Mouse (Mus musculus) limb, embryonic 11.5 days (tissue): ENCODE results near the gene Pcca. TPM values are rescaled to one million over a fixed set of nuclear protein-coding genes. Genes with fewer than 3 reads are reported as not detected.

ENCODE experiments used
- ATAC-seq: fragments of 200-750 bp; cut with Nextera tagmentation; 2 replicates; pipeline ENCODE4 v1.8.0; 2017; ENCODE audit warnings: low read depth; ENCODE audit not compliant: insufficient number of reproducible peaks, low FRiP score, low TSS enrichment
- DNase-seq: peaks from one replicate; pipeline ENCODE4 v3.0.0-alpha.2; 2015; ENCODE audit warnings: low spot score
- H3K27ac ChIP-seq: fragments of 300-500 bp; sonication (generic); replicated peaks from 2 replicates; pipeline ENCODE4 v1.5.1; 2014; ENCODE audit warnings: low read depth, mild to moderate bottlenecking, low read length
- H3K27me3 ChIP-seq: fragments of 300-500 bp; sonication (generic); 2 replicates; pipeline ENCODE4 v1.6.1; 2014; ENCODE audit warnings: mild to moderate bottlenecking, low read length, mixed read lengths; ENCODE audit not compliant: control insufficient read depth, insufficient read depth
- H3K36me3 ChIP-seq: fragments of 300-500 bp; sonication (generic); 2 replicates; pipeline ENCODE4 v1.6.1; 2014; ENCODE audit warnings: mild to moderate bottlenecking, low read length, moderate library complexity, mixed read lengths; ENCODE audit not compliant: control insufficient read depth, insufficient read depth
- H3K4me1 ChIP-seq: fragments of 300-500 bp; sonication (generic); 2 replicates; pipeline ENCODE4 v1.6.1; 2014; ENCODE audit warnings: low read length, mixed read lengths; ENCODE audit not compliant: control insufficient read depth, insufficient read depth
- H3K4me2 ChIP-seq: fragments of 300-500 bp; sonication (generic); 2 replicates; pipeline ENCODE4 v1.6.1; 2014; ENCODE audit warnings: low read depth, mild to moderate bottlenecking, moderate library complexity; ENCODE audit not compliant: severe bottlenecking
- H3K4me3 ChIP-seq: fragments of 300-500 bp; sonication (generic); 2 replicates; pipeline ENCODE4 v1.5.1; 2014; ENCODE audit warnings: low read depth, low read length
- H3K9ac ChIP-seq: fragments of 300-500 bp; sonication (generic); 2 replicates; pipeline ENCODE4 v1.6.1; 2014; ENCODE audit warnings: mild to moderate bottlenecking, low read length
- H3K9me3 ChIP-seq: fragments of 300-500 bp; sonication (generic); 2 replicates; pipeline ENCODE4 v1.6.1; 2016; ENCODE audit warnings: low read length; ENCODE audit not compliant: control insufficient read depth
- WGBS: fragments of 180-500 bp; shearing (Covaris S2); extraction: QIAGEN DNeasy Blood & Tissue Kit; methylation state at CpG from one replicate; pipeline ENCODE4 v1.1.7; 2014; 5-methylcytosine and 5-hydroxymethylcytosine counted together
- polyA plus RNA-seq: library from polyadenylated mRNA; unstranded; fragments of >200 nt; fragmentation: Nextera tagmentation; extraction: Ambion mirVana; gene quantifications from 2 replicates; pipeline ENCODE4 v1.2.1, GENCODE M21; 2014

The Pcca gene
- polyA plus RNA-seq, 1 experiment from 2014 or later: 36.4 TPM

DNA sequence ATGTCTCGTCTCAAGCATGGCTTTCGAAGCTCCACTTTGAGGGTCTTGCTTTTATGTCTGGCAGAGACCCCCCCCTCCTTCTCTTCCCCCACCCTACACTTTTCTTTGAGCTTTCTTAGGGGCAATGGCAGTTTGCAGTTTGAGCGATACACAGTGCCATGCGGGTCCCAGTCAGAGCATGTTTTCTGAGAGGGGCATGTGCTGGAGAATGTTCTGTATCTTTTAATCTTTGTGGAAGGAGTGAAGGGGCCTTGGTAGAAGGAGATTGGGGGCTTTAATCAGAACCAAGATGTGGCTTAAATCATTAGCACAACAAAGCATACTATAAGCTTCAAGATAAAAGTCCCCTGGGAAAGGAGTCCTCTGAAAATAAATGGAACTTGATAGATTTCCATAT lies 349.3 kb downstream of the Pcca start:
- Histone ChIP-seq H3K9ac (no peak overlapping the region), H3K4me1 (peaks cover 11% of the 10 kb centered on the region), H3K4me3 (no peak overlapping the region), H3K4me2 (no peak overlapping the region), H3K9me3 (no peaks in the 10 kb centered on the region), H3K27me3 (no peaks in the 10 kb centered on the region), H3K36me3 (no peaks in the 10 kb centered on the region), H3K27ac (no peak overlapping the region)
- WGBS: 47% methylated on average over 4 of the region's 4 CpGs
- ATAC-seq (no peak), DNase-seq (no peak)

DNA sequence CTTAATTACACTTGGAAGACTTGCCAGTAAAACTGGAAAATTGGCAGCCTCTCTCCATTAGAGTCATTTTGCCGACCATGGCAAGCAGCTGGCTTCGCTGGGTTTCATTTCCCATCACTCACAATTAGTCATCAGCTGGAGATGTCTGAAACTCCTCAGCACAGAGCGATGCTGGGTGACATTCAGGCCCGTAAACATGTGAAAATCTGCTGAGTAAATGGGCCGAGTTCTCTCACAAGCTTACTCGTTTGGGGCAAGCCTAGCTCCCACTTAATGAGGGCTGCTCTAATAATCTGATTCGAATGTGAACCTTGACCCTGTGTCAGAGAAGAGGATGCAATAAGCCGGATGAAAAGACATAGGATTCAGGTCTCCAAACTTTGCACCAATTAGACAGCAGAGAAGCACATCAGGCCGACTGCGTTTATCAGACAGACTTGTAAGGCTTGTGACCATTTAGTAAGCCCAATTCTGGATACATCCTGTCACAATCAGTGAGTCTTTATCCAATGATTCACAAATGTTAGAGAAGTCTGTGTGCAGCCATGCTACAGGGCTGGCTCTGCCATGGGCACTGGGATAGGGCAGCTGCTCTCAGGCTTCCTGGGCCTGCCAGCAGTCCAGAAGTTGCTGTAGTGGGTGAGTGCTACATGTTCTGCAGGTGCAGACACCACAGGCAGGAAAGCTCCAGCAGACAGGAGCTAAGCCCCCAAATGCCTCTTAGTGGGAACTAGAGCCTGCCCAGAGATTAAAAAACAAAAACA lies 349.9 kb downstream of the Pcca start:
- no peaks in the 10 kb centered on the region for H3K9me3 ChIP-seq
- H3K36me3 ChIP-seq: no peaks in the 10 kb centered on the region
- no peak overlapping the region for H3K9ac ChIP-seq
- no peaks in the 10 kb centered on the region for H3K27me3 ChIP-seq
- H3K27ac ChIP-seq: no peak overlapping the region
- DNase-seq (no peak), ATAC-seq (no peak)
- H3K4me2 ChIP-seq: no peak overlapping the region
- no peak overlapping the region for H3K4me3 ChIP-seq
- WGBS: 18% methylated on average over 10 of the region's 10 CpGs
- H3K4me1 ChIP-seq: peaks cover 11% of the 10 kb centered on the region

DNA sequence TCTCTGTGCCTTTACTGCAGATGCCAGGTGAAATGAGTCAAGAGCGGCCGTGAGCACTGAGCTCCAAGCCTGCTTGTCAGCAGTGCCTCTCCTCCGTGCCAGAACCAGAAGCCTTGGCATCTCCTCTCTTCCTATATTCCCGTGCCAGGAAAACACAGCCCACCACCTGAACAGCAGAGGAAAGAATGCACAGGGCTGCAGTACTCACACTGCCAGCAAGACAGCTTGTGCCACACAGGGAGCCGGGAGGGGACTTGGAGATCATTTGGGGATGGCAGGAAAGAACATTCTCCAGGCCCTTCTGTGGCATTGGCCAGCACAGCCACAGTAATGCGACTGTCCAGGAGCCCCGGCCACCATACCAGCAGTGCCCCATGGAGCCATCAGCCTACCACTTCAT lies 351.8 kb downstream of the Pcca start:
- Histone ChIP-seq H3K4me1 (peaks cover 11% of the 10 kb centered on the region), H3K27me3 (no peaks in the 10 kb centered on the region), H3K4me3 (no peak overlapping the region), H3K9ac (no peak overlapping the region), H3K36me3 (no peaks in the 10 kb centered on the region), H3K4me2 (no peak overlapping the region), H3K9me3 (no peaks in the 10 kb centered on the region), H3K27ac (no peak overlapping the region)
- 93% methylated on average over 7 of the region's 7 CpGs for WGBS
- ATAC-seq: no peak
- DNase-seq: no peak

DNA sequence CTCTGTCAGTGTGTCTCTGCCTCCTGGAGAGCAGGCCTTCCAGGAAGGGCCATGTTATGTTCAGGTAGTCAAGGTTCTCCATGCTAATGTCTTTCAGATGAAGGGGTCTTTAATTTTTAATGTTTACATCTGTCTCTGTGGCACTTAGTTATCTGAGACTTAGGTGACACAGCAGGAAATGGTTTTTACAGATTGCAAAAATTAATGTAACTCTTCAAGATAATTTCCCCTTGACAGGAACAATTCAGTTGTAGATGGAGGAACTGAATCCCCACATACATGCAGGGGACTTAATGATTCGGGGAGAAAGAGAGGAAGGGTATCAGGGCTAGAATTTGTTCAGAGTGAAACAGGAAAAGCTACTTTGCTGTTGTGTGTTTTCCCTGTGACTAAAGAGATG lies 353.2 kb downstream of the Pcca start:
- H3K4me2 ChIP-seq: no peak overlapping the region
- 94% methylated on average over 1 of the region's 1 CpGs for WGBS

DNA sequence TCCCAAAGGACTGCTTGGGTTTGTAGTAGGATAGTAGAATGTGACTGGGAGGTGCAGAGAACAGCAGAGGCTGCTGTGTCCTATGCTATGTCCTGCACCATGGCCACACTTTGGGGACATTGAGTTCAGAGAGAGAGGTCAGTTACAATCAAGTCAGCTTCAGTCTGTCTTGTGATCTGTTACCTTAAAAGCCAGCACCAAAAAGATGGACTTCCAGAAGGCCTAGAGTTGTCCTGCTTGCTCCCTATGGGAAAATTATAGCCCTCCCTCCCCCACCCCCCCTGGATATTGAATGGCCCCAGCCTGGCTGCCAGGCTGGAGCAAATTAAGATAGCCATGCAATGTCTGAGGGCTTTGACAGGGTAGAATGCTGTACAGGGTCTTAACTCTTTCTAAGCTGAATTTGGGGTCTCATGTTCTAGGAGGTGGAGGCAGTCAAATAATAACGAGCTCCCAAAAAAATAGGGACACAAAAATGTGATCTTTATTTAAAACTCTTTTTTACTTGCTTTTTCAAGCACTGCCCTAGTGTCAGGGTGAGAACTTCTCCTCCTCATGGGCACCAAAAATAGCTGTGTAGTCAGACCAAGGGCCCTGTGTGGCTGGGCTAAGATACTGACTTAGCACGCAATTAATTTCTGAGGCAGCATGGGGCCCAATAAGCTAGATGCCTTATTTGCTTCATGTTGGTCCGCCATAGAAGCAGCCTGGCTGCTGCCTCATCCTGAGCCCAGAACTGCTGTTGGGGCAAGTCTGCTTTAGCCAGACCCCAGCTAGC lies 353.8 kb downstream of the Pcca start:
- Histone ChIP-seq H3K27me3 (no peaks in the 10 kb centered on the region), H3K4me3 (no peak overlapping the region), H3K27ac (no peak overlapping the region), H3K36me3 (no peaks in the 10 kb centered on the region), H3K4me2 (no peak overlapping the region), H3K4me1 (peaks cover 9% of the 10 kb centered on the region), H3K9me3 (no peaks in the 10 kb centered on the region), H3K9ac (no peak overlapping the region)
- 64% methylated on average over 3 of the region's 3 CpGs for WGBS
- DNase-seq (no peak), ATAC-seq (no peak)

More for the DNA sequence above, 353.2 kb downstream of the Pcca start:
- H3K9me3 ChIP-seq: no peaks in the 10 kb centered on the region
- no peak for ATAC-seq
- DNase-seq: no peak
- no peak overlapping the region for H3K27ac ChIP-seq
- no peak overlapping the region for H3K9ac ChIP-seq
- H3K27me3 ChIP-seq: no peaks in the 10 kb centered on the region
- no peaks in the 10 kb centered on the region for H3K36me3 ChIP-seq
- no peak overlapping the region for H3K4me3 ChIP-seq
- H3K4me1 ChIP-seq: peaks cover 11% of the 10 kb centered on the region

DNA sequence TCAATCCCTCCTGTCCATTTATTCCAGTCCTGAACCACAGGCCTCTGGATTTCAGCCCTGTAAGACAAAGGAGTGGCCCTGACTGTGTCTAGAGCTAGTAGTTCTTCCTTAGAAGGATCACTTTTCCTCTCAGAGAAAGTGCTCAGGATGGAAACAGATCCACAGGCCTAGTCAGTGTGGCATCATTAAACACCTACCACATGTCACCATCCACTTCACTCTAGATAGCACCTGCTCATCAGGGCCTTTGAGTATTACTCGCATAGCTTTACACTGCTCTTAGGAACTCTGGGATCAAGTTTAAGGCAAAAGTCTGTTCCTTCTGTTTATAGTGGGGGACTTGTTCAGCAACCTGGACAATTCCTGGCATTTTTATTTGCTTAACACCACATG lies 354.4 kb downstream of the Pcca start:
- 81% methylated on average over 1 of the region's 1 CpGs for WGBS
- Histone ChIP-seq H3K9ac (no peak overlapping the region), H3K36me3 (no peaks in the 10 kb centered on the region), H3K9me3 (no peaks in the 10 kb centered on the region), H3K27me3 (no peaks in the 10 kb centered on the region), H3K4me1 (peaks cover 6% of the 10 kb centered on the region), H3K4me3 (no peak overlapping the region), H3K4me2 (no peak overlapping the region), H3K27ac (no peak overlapping the region)
- DNase-seq (no peak), ATAC-seq (no peak)

DNA sequence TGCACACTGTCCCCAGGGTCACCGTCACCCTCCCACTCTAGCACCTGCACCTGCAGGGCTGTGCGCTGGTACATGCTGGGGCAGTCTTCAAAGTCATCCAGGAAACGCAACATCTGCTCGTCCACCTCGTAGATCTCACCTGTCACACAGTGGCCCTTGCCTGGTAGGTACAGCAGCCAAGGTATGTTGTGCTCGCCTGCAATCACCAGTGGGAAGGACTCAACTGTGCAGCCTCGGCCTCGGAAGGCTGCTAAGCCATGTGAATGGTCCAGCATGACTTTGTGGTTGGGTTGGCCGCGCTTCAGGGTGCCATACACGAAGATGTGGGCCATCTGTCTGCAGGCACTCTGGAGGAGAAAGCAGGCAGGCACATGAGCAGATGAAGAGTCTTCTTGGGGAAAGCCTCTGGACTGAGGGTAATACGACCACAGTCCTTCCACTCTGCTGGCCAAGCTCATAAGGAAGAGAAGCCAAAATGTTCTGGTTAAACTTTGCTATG lies 357.4 kb downstream of the Pcca start:
- Histone ChIP-seq H3K9me3 (no peaks in the 10 kb centered on the region), H3K9ac (no peak overlapping the region), H3K4me1 (0 out of 2 replicates have a peak, but pooled peaks cover 3% of the 10 kb centered on the region), H3K36me3 (no peaks in the 10 kb centered on the region), H3K27ac (no peak overlapping the region), H3K27me3 (no peaks in the 10 kb centered on the region), H3K4me2 (no peak overlapping the region), H3K4me3 (no peak overlapping the region)
- WGBS: 88% methylated on average over 12 of the region's 12 CpGs
- ATAC-seq: no peak; the same call in 1 of the 2 replicates
- DNase-seq: no peak

DNA sequence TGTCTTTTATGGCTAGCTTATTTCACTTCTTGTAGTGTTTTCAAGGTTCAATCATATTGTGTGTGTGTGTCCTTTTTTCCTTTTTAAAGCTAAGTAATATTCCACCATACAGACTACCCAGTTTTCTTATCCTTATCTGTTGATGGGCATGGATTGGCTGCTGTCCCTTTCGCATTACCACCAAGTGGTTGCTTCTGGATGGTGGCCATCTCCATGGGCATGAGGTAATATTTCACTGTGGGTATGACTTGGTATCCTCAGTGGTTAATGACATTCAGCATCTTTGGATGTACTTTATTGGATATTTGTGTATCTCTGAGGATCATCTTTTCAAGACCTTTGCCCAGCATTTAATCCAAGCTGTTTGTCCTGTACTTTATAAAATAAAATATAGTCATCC lies 362.0 kb downstream of the Pcca start:
- Histone ChIP-seq H3K4me2 (no peak overlapping the region), H3K27me3 (no peaks in the 10 kb centered on the region), H3K36me3 (no peaks in the 10 kb centered on the region; the same call in 1 of the 2 replicates), H3K9me3 (no peaks in the 10 kb centered on the region), H3K27ac (no peak overlapping the region), H3K4me1 (no peaks in the 10 kb centered on the region), H3K9ac (no peak overlapping the region), H3K4me3 (no peak overlapping the region)
- ATAC-seq: no peak
- 95% methylated on average over 1 of the region's 1 CpGs for WGBS
- no peak for DNase-seq
